Mouse (Mus musculus) cerebellum, adult 8-10 months (tissue): ENCODE results near the gene Smad6.
A peak's percentile ranks its signal among the peaks of the same experiment; 100 is the strongest.

ENCODE experiments used
- DNase-seq: peaks from one replicate; pipeline ENCODE4 v3.0.0; 2022

Gene Smad6

GRCm38 (mm10) chr9:63982937-63983632 is 38.8 kb downstream of the Smad6 start:
- no peak for DNase-seq

GRCm38 (mm10) chr9:63981912-63982311 is 39.9 kb downstream of the Smad6 start:
- no peak for DNase-seq

GRCm38 (mm10) chr9:63981371-63981770 is 40.5 kb downstream of the Smad6 start:
- DNase-seq, result no peak

- no peak for DNase-seq
These were observed 41.4 kb downstream of the Smad6 start for GRCm38 (mm10) chr9:63980179-63981086.

GRCm38 (mm10) chr9:63979275-63979674 is 42.6 kb downstream of the Smad6 start:
- DNase-seq, result no peak

- no peak for DNase-seq
These were observed 43.2 kb downstream of the Smad6 start for GRCm38 (mm10) chr9:63978682-63979081.

GRCm38 (mm10) chr9:63975996-63976395 is 45.9 kb downstream of the Smad6 start:
- no peak for DNase-seq

GRCm38 (mm10) chr9:63974258-63975023 is 47.4 kb downstream of the Smad6 start:
- DNase-seq, result no peak

- DNase-seq, result no peak
These were observed 48.1 kb downstream of the Smad6 start for GRCm38 (mm10) chr9:63973662-63974190.

GRCm38 (mm10) chr9:63972576-63973290 is 49.1 kb downstream of the Smad6 start:
- no peak for DNase-seq

GRCm38 (mm10) chr9:63971557-63971956 is 50.3 kb downstream of the Smad6 start:
- DNase-seq, result no peak

GRCm38 (mm10) chr9:63970836-63971235 is 51.0 kb downstream of the Smad6 start:
- DNase-seq, result no peak

GRCm38 (mm10) chr9:63970388-63970787 is 51.5 kb downstream of the Smad6 start:
- no peak for DNase-seq

- DNase-seq, result no peak
These were observed 52.4 kb downstream of the Smad6 start for GRCm38 (mm10) chr9:63969467-63969866.

- DNase-seq, result peak; percentile 72
These were observed 53.3 kb downstream of the Smad6 start for GRCm38 (mm10) chr9:63968592-63968991.

- no peak for DNase-seq
These were observed 54.3 kb downstream of the Smad6 start for GRCm38 (mm10) chr9:63967408-63968172.

GRCm38 (mm10) chr9:63965579-63965981 is 56.3 kb downstream of the Smad6 start:
- no peak for DNase-seq

- DNase-seq, result no peak
These were observed 60.0 kb downstream of the Smad6 start for GRCm38 (mm10) chr9:63961881-63962280.

GRCm38 (mm10) chr9:63960829-63961185 is 61.1 kb downstream of the Smad6 start:
- DNase-seq, result no peak

- no peak for DNase-seq
These were observed 61.7 kb downstream of the Smad6 start for GRCm38 (mm10) chr9:63959933-63960828.
